ENCODE assay signal across 13 mouse cellular contexts in the genomic region with DNA sequence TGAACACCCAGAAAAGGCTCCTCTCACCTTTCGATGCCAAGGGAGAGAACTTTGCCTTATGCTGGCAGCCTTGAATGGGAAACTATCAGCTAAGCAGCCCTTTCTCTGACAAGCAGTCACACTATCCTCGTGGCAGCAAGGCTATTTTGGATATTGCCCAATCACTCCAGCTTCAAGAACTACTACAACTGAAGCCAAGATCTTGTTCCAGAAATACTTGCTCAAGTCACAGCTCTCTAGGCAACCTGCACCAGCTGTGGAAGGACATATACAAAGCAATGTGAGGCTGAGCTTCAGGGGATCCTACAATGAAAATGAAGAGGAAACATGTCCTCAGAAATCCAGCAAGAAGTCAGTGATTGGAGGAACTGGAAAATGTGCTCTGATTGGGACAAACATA.
DNase-seq lines count a peak whose midpoint lies in the region; ATAC-seq and TF ChIP-seq lines count a peak whose summit lies in the region.
"Had no signal": no experiment of that assay in that cellular context is flagged by ENCODE, and none has a peak within 500 bp of the region (broad histone marks: within the 10 kb centered on the region; RNA-seq: fewer than 3 reads in every experiment).

No protein-coding gene starts in this region.

- no peak overlapping the region for H3K9ac ChIP-seq in lung, embryonic 14.5 days
- no peak overlapping the region for H3K9ac ChIP-seq in limb, embryonic 14.5 days (ENCODE audit: low read depth, low read length, severe bottlenecking)
- H3K9ac ChIP-seq: kidney, embryonic 15.5 days had no signal

- no peaks in the 10 kb centered on the region for H3K27me3 ChIP-seq in lung, embryonic 14.5 days (ENCODE audit: insufficient read depth, low read length)
- H3K27me3 ChIP-seq in limb, embryonic 14.5 days (ENCODE audit: control insufficient read depth, insufficient read depth, low read length): no peaks in the 10 kb centered on the region
- H3K27me3 ChIP-seq: kidney, embryonic 15.5 days; megakaryocyte, embryonic 14.5 days had no signal

- no peaks in the 10 kb centered on the region for H3K9me3 ChIP-seq in lung, embryonic 14.5 days (ENCODE audit: low read depth, low read length)
- H3K9me3 ChIP-seq in limb, embryonic 14.5 days (ENCODE audit: control insufficient read depth, low read length): no peaks in the 10 kb centered on the region
- H3K9me3 ChIP-seq: kidney, embryonic 15.5 days had no signal

- no peak for TF ChIP-seq CTCF in lung, embryonic 14.5 days (IDR thresholded peaks at IDR 0.05; ENCODE audit: low read depth)
- TF ChIP-seq CTCF in lung, adult 2 months (IDR thresholded peaks at IDR 0.05; ENCODE audit: insufficient read depth, low read length): no peak

- no peak overlapping the region for H3K4me3 ChIP-seq in lung, embryonic 14.5 days (ENCODE audit: low read depth, low read length)
- H3K4me3 ChIP-seq in lung, adult 2 months (replicated peaks; ENCODE audit: extremely low read depth, low read depth, low read length): no peak overlapping the region
- no peak overlapping the region for H3K4me3 ChIP-seq in limb, embryonic 14.5 days (replicated peaks; ENCODE audit: low read length)
- H3K4me3 ChIP-seq: kidney, embryonic 15.5 days; megakaryocyte, embryonic 14.5 days had no signal

- no peak for TF ChIP-seq POLR2A in lung, adult 2 months (IDR thresholded peaks at IDR 0.05; ENCODE audit: borderline replicate concordance, extremely low read depth, low read depth, low read length)
- TF ChIP-seq POLR2A in limb, embryonic 14.5 days (IDR thresholded peaks at IDR 0.05; ENCODE audit: borderline replicate concordance, extremely low read depth, insufficient read depth, insufficient read length): no peak

- no peaks in the 10 kb centered on the region for H3K4me1 ChIP-seq in lung, embryonic 14.5 days (ENCODE audit: insufficient read depth)
- no peaks in the 10 kb centered on the region for H3K4me1 ChIP-seq in lung, adult 2 months (ENCODE audit: control insufficient read depth, insufficient read depth, low read length)
- H3K4me1 ChIP-seq in limb, embryonic 14.5 days (ENCODE audit: control insufficient read depth, insufficient read depth, low read length): peaks cover 5% of the 10 kb centered on the region; the same call in 1 of the 2 replicates
- H3K4me1 ChIP-seq: kidney, embryonic 15.5 days; megakaryocyte, embryonic 14.5 days had no signal

- 57% methylated on average over 2 of the region's 2 CpGs for WGBS in lung, embryonic 14.5 days
- WGBS in lung, adult 2 months: 52% methylated on average over 2 of the region's 2 CpGs
- 69% methylated on average over 2 of the region's 2 CpGs for WGBS in limb, embryonic 14.5 days

- no peak overlapping the region for H3K27ac ChIP-seq in lung, embryonic 14.5 days (ENCODE audit: low read depth)
- peak overlapping the region; percentile 56; the same call in 1 of the 2 replicates for H3K27ac ChIP-seq in limb, embryonic 14.5 days (replicated peaks; ENCODE audit: low read depth, low read length)
- H3K27ac ChIP-seq: kidney, embryonic 15.5 days had no signal

- H3K36me3 ChIP-seq in lung, embryonic 14.5 days (ENCODE audit: insufficient read depth): no peaks in the 10 kb centered on the region
- no peaks in the 10 kb centered on the region for H3K36me3 ChIP-seq in limb, embryonic 14.5 days (ENCODE audit: control insufficient read depth, insufficient read depth, low read length)
- H3K36me3 ChIP-seq: G1E; kidney, embryonic 15.5 days had no signal

- ATAC-seq in frontal cortex, adult (ENCODE audit: low TSS enrichment): 0 out of 2 replicates have a peak, but pooled peaks have one; percentile 38
- peak; percentile 44; the same call in 1 of the 2 replicates for ATAC-seq in lung, embryonic 14.5 days (ENCODE audit: insufficient read depth)
- ATAC-seq in limb, embryonic 14.5 days (ENCODE audit: low FRiP score, low read depth): no peak

- H3K4me2 ChIP-seq in lung, embryonic 14.5 days: no peak overlapping the region
- no peak overlapping the region for H3K4me2 ChIP-seq in limb, embryonic 14.5 days (replicated peaks; ENCODE audit: low read depth, low read length, severe bottlenecking)
- H3K4me2 ChIP-seq: kidney, embryonic 15.5 days; liver, embryonic 11.5 days had no signal

- no peak for DNase-seq in frontal cortex, postnatal 10 days (ENCODE audit: low spot score in 2 of 2)
- peak; percentile 40 for DNase-seq in lung, embryonic 14.5 days
- DNase-seq in lung, adult 2 months: no peak
- peak; percentile 10 for DNase-seq in limb, embryonic 14.5 days (ENCODE audit: low spot score)
- peak; percentile 1 for DNase-seq in skeletal muscle tissue, adult 2 months (ENCODE audit: low read depth, low spot score)
- DNase-seq in right cerebral cortex, postnatal 25 days: no peak
- DNase-seq in testis, postnatal 14 days (ENCODE audit: low spot score): no peak
- DNase-seq: cerebellum, adult 11-12 months had no signal

Comparison
In these comparisons a context has a peak if more than half of its experiments do, and no peak if none do; other contexts are left out.
1. DNase-seq: peak in lung, embryonic 14.5 days (single experiment), limb, embryonic 14.5 days (single experiment) and skeletal muscle tissue, adult 2 months (single experiment); none in frontal cortex, postnatal 10 days (0 of 2), lung, adult 2 months (single experiment), right cerebral cortex, postnatal 25 days (single experiment) and testis, postnatal 14 days (single experiment).